Mouse (Mus musculus): Measurements from ENCODE around the gene Dlg2. TPM values are rescaled to one million over a fixed set of nuclear protein-coding genes. Genes with fewer than 3 reads are reported as not detected.
A peak's percentile ranks its signal among the peaks of the same experiment; 100 is the strongest.

Dlg2 gene
- polyA plus RNA-seq, 1 experiment from 2014 or later, result 14.2 TPM

GRCm38 (mm10) chr7:91542597-91543285 lies 1066.3 kb downstream of the Dlg2 start:
- Histone ChIP-seq H3K27ac (ENCODE audit: poor library complexity, severe bottlenecking) (no peak overlapping the region), H3K36me3 (no peaks in the 10 kb centered on the region), H3K4me3 (peak overlapping the region; percentile 51), H3K4me2 (peak overlapping the region; percentile 90), H3K9me3 (replicated peaks) (no peaks in the 10 kb centered on the region), H3K27me3 (replicated peaks) (no peaks in the 10 kb centered on the region), H3K9ac (0 out of 2 replicates have a peak overlapping the region, but pooled peaks have one; percentile 19), H3K4me1 (replicated peaks) (0 out of 2 replicates have a peak, but pooled peaks cover 7% of the 10 kb centered on the region)
- WGBS, result 2% methylated on average over 29 of the region's 29 CpGs
- ATAC-seq (ENCODE audit: insufficient number of reproducible peaks, low FRiP score), result peak; percentile 64

DNA sequence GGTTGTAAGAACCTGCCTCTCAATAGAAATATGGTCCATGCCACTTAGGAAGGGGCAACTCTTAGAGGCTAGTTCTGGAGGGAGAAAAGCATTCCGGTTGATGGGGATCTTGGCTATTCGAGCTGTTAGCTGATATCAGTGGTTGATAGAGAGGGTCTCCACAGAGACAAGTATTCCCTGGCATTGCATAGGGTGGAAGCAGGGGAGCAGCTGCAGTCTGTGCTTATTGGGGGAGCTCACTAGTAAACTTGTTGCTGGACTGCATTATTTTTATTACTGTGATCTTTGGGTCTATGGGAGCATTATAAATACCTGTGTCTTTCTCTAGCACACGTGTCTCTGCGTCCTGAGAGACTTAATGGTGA lies 1066.8 kb downstream of the Dlg2 start:
- Histone ChIP-seq H3K4me1 (replicated peaks) (0 out of 2 replicates have a peak, but pooled peaks cover 7% of the 10 kb centered on the region), H3K9me3 (replicated peaks) (no peaks in the 10 kb centered on the region), H3K4me2 (peak overlapping the region; percentile 90), H3K36me3 (no peaks in the 10 kb centered on the region), H3K9ac (no peak overlapping the region), H3K4me3 (peak overlapping the region; percentile 51), H3K27me3 (replicated peaks) (no peaks in the 10 kb centered on the region), H3K27ac (ENCODE audit: poor library complexity, severe bottlenecking) (no peak overlapping the region)
- no peak for ATAC-seq (ENCODE audit: insufficient number of reproducible peaks, low FRiP score)
- 34% methylated on average over 4 of the region's 4 CpGs for WGBS

DNA sequence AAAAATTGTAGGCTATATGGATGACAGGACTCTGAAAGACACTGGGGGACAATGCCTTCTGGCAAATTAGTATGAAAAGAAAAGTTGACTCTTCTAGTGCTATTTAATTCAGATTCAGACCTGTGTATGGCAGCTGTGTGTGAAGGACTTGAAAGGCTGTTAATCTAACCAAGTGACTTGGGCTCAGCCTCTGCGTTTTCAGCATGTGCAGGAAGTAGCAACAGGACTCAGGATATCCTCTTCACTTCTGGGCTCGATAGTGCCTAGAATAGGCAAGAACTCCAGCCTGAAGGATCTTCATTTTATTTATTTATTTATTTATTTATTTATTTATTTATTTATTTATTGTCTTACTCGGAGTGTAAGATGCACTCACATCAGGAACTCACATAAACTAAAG lies 1068.1 kb downstream of the Dlg2 start:
- H3K27ac ChIP-seq (ENCODE audit: poor library complexity, severe bottlenecking), result no peak overlapping the region
- no peaks in the 10 kb centered on the region for H3K9me3 ChIP-seq (replicated peaks)
- WGBS, result 62% methylated on average over 3 of the region's 3 CpGs
- no peaks in the 10 kb centered on the region for H3K36me3 ChIP-seq
- H3K4me3 ChIP-seq, result no peak overlapping the region
- no peak for ATAC-seq (ENCODE audit: insufficient number of reproducible peaks, low FRiP score)
- H3K4me2 ChIP-seq, result no peak overlapping the region
- H3K4me1 ChIP-seq (replicated peaks), result 0 out of 2 replicates have a peak, but pooled peaks cover 7% of the 10 kb centered on the region
- H3K9ac ChIP-seq, result no peak overlapping the region
- H3K27me3 ChIP-seq (replicated peaks), result no peaks in the 10 kb centered on the region

DNA sequence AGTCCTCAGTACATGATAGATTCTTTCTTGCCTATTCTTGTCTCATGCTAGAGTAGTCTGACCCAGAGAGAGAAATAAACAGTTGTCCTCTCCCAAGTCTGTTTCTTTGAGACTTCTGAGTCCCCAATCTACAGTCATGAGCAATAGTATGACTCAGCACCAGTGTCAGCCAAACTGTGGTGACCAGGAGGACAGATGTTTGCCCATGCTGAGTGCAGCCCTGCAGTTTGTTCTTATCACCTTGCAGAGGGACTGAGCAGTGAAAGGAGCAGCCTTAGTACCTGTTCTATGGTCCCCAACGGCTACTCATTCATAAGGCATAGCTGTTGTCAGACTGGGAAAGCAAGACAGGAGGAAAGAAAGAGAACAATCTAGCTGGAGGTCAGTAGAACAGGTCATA lies 1072.3 kb downstream of the Dlg2 start:
- Histone ChIP-seq H3K9ac (no peak overlapping the region), H3K4me3 (no peak overlapping the region), H3K4me1 (replicated peaks) (no peaks in the 10 kb centered on the region), H3K4me2 (no peak overlapping the region), H3K9me3 (replicated peaks) (no peaks in the 10 kb centered on the region), H3K27me3 (replicated peaks) (no peaks in the 10 kb centered on the region), H3K27ac (ENCODE audit: poor library complexity, severe bottlenecking) (no peak overlapping the region), H3K36me3 (no peaks in the 10 kb centered on the region)
- no peak for ATAC-seq (ENCODE audit: insufficient number of reproducible peaks, low FRiP score)
- 45% methylated on average over 1 of the region's 1 CpGs for WGBS

DNA sequence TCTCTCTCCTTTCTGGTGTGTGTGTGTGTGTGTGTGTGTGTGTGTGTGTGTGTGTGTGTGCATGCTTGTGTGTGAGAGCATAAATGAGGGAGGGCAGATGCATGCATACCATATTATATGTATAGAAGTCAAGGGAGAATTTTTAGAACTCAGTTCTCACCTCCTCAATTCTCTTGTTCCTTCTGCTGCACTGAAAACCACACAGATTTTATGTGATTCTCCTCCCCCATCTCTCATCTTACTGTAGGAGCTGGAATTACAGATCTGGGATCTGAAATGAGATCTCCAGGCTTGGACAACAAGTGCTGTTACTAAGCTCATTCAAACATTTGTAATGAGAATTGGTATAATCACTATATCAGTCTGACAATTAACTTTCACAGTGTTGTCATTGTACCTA lies 1081.1 kb downstream of the Dlg2 start:
- H3K9ac ChIP-seq, result no peak overlapping the region
- ATAC-seq (ENCODE audit: insufficient number of reproducible peaks, low FRiP score), result no peak

GRCm38 (mm10) chr7:91567423-91567822 lies 1091.0 kb downstream of the Dlg2 start:
- Histone ChIP-seq H3K27me3 (replicated peaks) (no peaks in the 10 kb centered on the region), H3K27ac (ENCODE audit: poor library complexity, severe bottlenecking) (no peak overlapping the region), H3K9ac (no peak overlapping the region), H3K9me3 (replicated peaks) (no peaks in the 10 kb centered on the region), H3K36me3 (no peaks in the 10 kb centered on the region), H3K4me2 (no peak overlapping the region), H3K4me1 (replicated peaks) (no peaks in the 10 kb centered on the region), H3K4me3 (no peak overlapping the region)
- no peak for ATAC-seq (ENCODE audit: insufficient number of reproducible peaks, low FRiP score)

More for the DNA sequence above, 1081.1 kb downstream of the Dlg2 start:
- no peak overlapping the region for H3K4me2 ChIP-seq
- no peak overlapping the region for H3K4me3 ChIP-seq
- no peaks in the 10 kb centered on the region for H3K4me1 ChIP-seq (replicated peaks)
- no peaks in the 10 kb centered on the region for H3K36me3 ChIP-seq
- no peak overlapping the region for H3K27ac ChIP-seq (ENCODE audit: poor library complexity, severe bottlenecking)
- no peaks in the 10 kb centered on the region for H3K27me3 ChIP-seq (replicated peaks)
- H3K9me3 ChIP-seq (replicated peaks), result no peaks in the 10 kb centered on the region

DNA sequence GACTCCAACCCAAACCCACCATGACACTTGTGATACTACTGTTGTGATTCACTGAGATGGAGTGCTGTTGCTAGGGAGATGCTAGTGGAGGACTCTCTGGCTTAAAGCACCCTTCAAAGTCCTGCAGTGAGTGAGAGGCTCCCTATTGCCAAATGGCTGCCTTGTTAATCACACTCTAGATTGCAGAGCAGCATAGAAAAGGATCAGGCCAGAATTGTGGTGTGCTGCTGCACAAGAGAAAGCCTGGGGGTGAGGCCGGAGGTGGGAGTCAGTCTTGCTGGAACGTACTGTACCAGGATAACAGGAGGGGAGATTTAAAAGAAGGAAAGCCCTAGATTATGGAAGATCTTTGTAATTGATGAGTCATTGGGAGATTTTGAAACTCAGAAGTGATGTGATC lies 1094.5 kb downstream of the Dlg2 start:
- Histone ChIP-seq H3K4me1 (replicated peaks) (no peaks in the 10 kb centered on the region), H3K4me2 (no peak overlapping the region), H3K27me3 (replicated peaks) (no peaks in the 10 kb centered on the region), H3K27ac (ENCODE audit: poor library complexity, severe bottlenecking) (no peak overlapping the region), H3K9me3 (replicated peaks) (no peaks in the 10 kb centered on the region), H3K4me3 (no peak overlapping the region), H3K36me3 (no peaks in the 10 kb centered on the region), H3K9ac (no peak overlapping the region)
- WGBS, result 84% methylated on average over 2 of the region's 2 CpGs
- no peak for ATAC-seq (ENCODE audit: insufficient number of reproducible peaks, low FRiP score)

DNA sequence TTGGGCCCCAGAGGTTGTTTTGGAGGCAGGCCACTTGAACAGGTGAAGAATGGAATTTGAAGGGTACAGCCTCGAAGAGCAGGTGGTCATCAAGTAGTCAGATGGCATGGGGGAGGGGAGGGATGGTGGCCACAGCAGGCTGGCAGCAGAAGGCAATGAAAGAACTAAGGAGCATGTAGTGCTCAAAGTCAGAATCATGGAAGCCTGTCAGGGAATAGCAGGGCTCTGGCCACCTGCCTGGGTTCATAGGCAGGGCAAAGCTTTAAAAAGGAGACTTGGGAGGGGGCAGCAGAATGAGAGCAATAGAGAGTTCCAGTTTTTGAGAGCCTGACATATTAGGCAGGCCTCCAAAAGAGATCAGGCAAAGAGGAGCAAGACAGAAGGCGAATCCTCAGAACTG lies 1096.2 kb downstream of the Dlg2 start:
- 67% methylated on average over 2 of the region's 2 CpGs for WGBS

GRCm38 (mm10) chr7:91573321-91573720 lies 1096.8 kb downstream of the Dlg2 start:
- no peaks in the 10 kb centered on the region for H3K36me3 ChIP-seq
- H3K4me2 ChIP-seq, result no peak overlapping the region
- no peak overlapping the region for H3K27ac ChIP-seq (ENCODE audit: poor library complexity, severe bottlenecking)
- no peaks in the 10 kb centered on the region for H3K27me3 ChIP-seq (replicated peaks)
- H3K9ac ChIP-seq, result no peak overlapping the region
- H3K4me3 ChIP-seq, result no peak overlapping the region
- no peaks in the 10 kb centered on the region for H3K4me1 ChIP-seq (replicated peaks)
- no peaks in the 10 kb centered on the region for H3K9me3 ChIP-seq (replicated peaks)
- no peak for ATAC-seq (ENCODE audit: insufficient number of reproducible peaks, low FRiP score)

More for the DNA sequence above, 1096.2 kb downstream of the Dlg2 start:
- Histone ChIP-seq H3K36me3 (no peaks in the 10 kb centered on the region), H3K9ac (no peak overlapping the region), H3K27ac (ENCODE audit: poor library complexity, severe bottlenecking) (no peak overlapping the region), H3K9me3 (replicated peaks) (no peaks in the 10 kb centered on the region), H3K4me2 (no peak overlapping the region), H3K4me1 (replicated peaks) (no peaks in the 10 kb centered on the region), H3K27me3 (replicated peaks) (no peaks in the 10 kb centered on the region), H3K4me3 (no peak overlapping the region)
- no peak for ATAC-seq (ENCODE audit: insufficient number of reproducible peaks, low FRiP score)

DNA sequence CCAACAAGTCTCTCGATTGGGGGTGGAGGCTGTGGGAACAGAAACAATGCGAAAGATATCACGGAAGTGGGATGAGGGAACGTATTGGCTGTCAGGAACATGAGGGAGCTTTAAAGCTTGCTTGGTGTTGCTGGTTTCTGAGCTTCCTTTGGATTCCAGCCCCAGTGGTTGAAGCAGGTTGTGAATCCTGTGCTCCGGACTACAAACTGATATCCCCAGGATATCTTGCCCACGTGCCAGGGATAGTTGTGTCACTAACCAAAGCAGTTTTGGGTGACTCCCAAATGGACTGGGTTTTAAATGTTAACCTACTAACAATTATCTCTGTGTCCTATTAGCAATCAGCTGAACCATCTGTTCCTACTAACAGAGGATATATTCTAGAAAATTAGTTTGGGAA lies 1099.7 kb downstream of the Dlg2 start:
- Histone ChIP-seq H3K27ac (ENCODE audit: poor library complexity, severe bottlenecking) (no peak overlapping the region), H3K36me3 (no peaks in the 10 kb centered on the region), H3K27me3 (replicated peaks) (no peaks in the 10 kb centered on the region), H3K9me3 (replicated peaks) (no peaks in the 10 kb centered on the region), H3K4me2 (no peak overlapping the region), H3K9ac (no peak overlapping the region), H3K4me3 (no peak overlapping the region), H3K4me1 (replicated peaks) (no peaks in the 10 kb centered on the region)
- no peak for ATAC-seq (ENCODE audit: insufficient number of reproducible peaks, low FRiP score)
- 63% methylated on average over 6 of the region's 6 CpGs for WGBS

DNA sequence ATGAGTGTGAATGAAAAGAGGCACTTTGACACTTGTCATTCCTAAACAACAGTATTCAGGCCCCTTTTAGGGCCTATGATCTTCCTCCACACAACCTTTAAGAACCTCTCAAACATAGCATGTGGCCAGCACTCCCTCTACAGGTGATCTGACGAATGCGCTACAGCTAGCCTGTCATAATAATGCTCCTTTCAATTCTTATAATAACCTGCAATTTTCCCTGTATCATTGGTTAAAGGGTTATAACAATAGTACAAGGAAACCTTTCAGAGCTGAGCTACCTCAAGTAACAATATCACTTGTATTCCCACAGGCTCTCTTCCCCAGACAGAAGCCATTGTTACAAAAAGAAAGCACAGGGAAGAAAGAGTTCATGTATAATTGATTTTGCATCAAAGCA lies 1105.7 kb downstream of the Dlg2 start:
- H3K9me3 ChIP-seq (replicated peaks), result no peaks in the 10 kb centered on the region
- H3K4me1 ChIP-seq (replicated peaks), result no peaks in the 10 kb centered on the region
- H3K27me3 ChIP-seq (replicated peaks), result no peaks in the 10 kb centered on the region
- no peak overlapping the region for H3K4me3 ChIP-seq
- no peaks in the 10 kb centered on the region for H3K36me3 ChIP-seq
- H3K4me2 ChIP-seq, result no peak overlapping the region
- no peak overlapping the region for H3K9ac ChIP-seq
- no peak overlapping the region for H3K27ac ChIP-seq (ENCODE audit: poor library complexity, severe bottlenecking)
- WGBS, result 53% methylated on average over 2 of the region's 2 CpGs
- no peak for ATAC-seq (ENCODE audit: insufficient number of reproducible peaks, low FRiP score)

DNA sequence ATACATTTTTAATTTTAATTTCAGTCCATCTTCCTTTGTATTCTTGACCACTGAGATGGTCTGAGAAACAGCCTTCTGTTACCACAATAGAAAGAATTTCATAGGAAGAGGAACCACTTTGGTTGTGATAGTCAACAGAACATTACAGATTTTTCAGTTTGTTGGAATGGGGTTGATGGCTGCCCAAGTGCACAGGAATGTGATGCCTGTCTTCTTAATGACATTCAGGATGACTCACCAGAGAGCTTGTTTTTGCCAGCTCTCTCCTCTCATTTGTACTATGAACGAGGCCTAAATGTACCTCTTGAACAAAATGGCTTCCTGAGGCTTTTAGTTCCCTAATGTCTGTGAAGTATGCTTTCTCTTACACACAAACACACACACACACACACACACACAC lies 1107.1 kb downstream of the Dlg2 start:
- 52% methylated on average over 1 of the region's 1 CpGs for WGBS
- H3K9ac ChIP-seq, result no peak overlapping the region

More for the DNA sequence above, 1107.1 kb downstream of the Dlg2 start:
- Histone ChIP-seq H3K4me3 (no peak overlapping the region), H3K27ac (ENCODE audit: poor library complexity, severe bottlenecking) (no peak overlapping the region), H3K27me3 (replicated peaks) (no peaks in the 10 kb centered on the region), H3K36me3 (no peaks in the 10 kb centered on the region), H3K9me3 (replicated peaks) (no peaks in the 10 kb centered on the region), H3K4me1 (replicated peaks) (no peaks in the 10 kb centered on the region), H3K4me2 (no peak overlapping the region)
- no peak for ATAC-seq (ENCODE audit: insufficient number of reproducible peaks, low FRiP score)
